Mouse (Mus musculus) heart, embryonic 12.5 days (tissue): ENCODE data around the gene 2210016F16Rik. TPM values are rescaled to one million over a fixed set of nuclear protein-coding genes. Genes with fewer than 3 reads are reported as not detected.
"Not testable (repeated sequence)": the region's sequence is repeated elsewhere in the genome, so short reads cannot be mapped to it uniquely, and the experiment has no call there.

Source experiments
- ATAC-seq: fragments of 200-750 bp; cut with Nextera tagmentation; 2 replicates; pipeline ENCODE4 v1.8.0; 2017; ENCODE audit warnings: moderate TSS enrichment, moderate library complexity; ENCODE audit not compliant: insufficient number of reproducible peaks, low FRiP score
- H3K27ac ChIP-seq: fragments of 300-500 bp; sonication (generic); 2 replicates; pipeline ENCODE4 v1.5.1; 2016; ENCODE audit warnings: mild to moderate bottlenecking, moderate library complexity; ENCODE audit not compliant: poor library complexity, severe bottlenecking
- H3K27me3 ChIP-seq: fragments of 300-500 bp; sonication (generic); replicated peaks from 2 replicates; pipeline ENCODE4 v1.6.1; 2016; ENCODE audit warnings: mild to moderate bottlenecking, moderate library complexity
- H3K36me3 ChIP-seq: fragments of 300-500 bp; sonication (generic); 2 replicates; pipeline ENCODE4 v1.6.1; 2016; ENCODE audit warnings: mild to moderate bottlenecking, moderate library complexity
- H3K4me1 ChIP-seq: fragments of 300-500 bp; sonication (generic); replicated peaks from 2 replicates; pipeline ENCODE4 v1.6.1; 2016; ENCODE audit warnings: mild to moderate bottlenecking
- H3K4me2 ChIP-seq: fragments of 300-500 bp; sonication (generic); 2 replicates; pipeline ENCODE4 v1.6.1; 2016; ENCODE audit warnings: mild to moderate bottlenecking, moderate library complexity
- H3K4me3 ChIP-seq: fragments of 300-500 bp; sonication (generic); 2 replicates; pipeline ENCODE4 v1.5.1; 2016; ENCODE audit warnings: mild to moderate bottlenecking
- H3K9ac ChIP-seq: fragments of 300-500 bp; sonication (generic); 2 replicates; pipeline ENCODE4 v1.6.1; 2016; ENCODE audit warnings: mild to moderate bottlenecking, moderate library complexity
- H3K9me3 ChIP-seq: fragments of 300-500 bp; sonication (generic); replicated peaks from 2 replicates; pipeline ENCODE4 v1.6.1; 2016; ENCODE audit warnings: mild to moderate bottlenecking, moderate library complexity
- WGBS: fragments of 180-500 bp; shearing (Covaris S2); methylation state at CpG from one replicate; pipeline ENCODE4 v1.1.7; 2016; 5-methylcytosine and 5-hydroxymethylcytosine counted together
- polyA plus RNA-seq: library from polyadenylated mRNA; unstranded; fragments of >200 nt; fragmentation: Nextera tagmentation; extraction: Ambion mirVana; gene quantifications from 2 replicates; pipeline ENCODE4 v1.2.1, GENCODE M21; 2016

2210016F16Rik gene
- polyA plus RNA-seq, 1 experiment from 2014 or later = 30.5 TPM

GRCm38 (mm10) chr13:58402003-58402743 lies 17.1 kb upstream of the 2210016F16Rik start, which contains the start of gene Rmi1:
TSS of gene Rmi1 (plus strand) at chr13:58402248.
- no peaks in the 10 kb centered on the region for H3K27me3 ChIP-seq
- no peaks in the 10 kb centered on the region for H3K9me3 ChIP-seq
- peak; percentile 95 for ATAC-seq

DNA sequence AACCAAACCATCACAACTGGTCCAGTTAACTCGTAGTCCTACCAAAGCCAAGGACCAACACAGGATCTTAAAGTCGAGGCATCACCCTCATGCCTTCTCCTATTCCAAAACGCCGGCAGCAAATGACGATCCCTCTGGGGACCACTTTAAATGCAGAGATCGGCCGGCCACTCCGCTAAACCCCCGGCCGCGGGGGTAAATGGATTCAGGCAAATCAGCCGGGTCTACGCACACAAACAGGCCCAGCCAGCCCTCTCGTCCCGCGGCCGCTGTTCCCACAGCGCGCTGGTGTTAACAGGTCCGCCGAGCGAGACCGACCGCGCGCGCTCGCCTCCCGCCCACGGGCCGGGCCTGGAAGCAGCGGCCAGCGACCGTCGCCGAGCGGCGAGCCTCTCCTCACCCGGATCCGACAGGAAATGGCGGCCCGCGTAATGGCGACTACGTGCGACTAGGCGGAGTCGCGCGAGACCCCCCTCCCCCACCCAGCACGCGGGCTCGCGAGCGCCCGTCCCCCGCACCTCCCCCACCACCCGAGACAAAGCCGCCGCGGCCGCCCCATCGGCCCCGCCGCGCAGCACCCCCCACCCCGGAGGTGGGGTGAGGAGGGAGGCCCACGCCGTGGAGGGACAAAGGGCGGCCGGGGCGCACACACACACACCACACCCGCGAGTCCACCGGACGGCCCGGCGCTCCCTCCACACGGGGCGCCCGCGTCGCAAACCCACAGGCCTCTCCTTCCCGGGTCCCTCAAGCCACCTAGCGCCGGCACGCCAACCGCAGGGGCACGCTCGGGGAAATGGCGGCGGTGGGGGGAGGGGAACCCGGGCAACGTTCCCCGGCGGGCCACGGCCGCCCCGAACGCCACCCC lies 16.3 kb upstream of the 2210016F16Rik start:
- peak overlapping the region; percentile 98 for H3K9ac ChIP-seq

More at GRCm38 (mm10) chr13:58402003-58402743, 17.1 kb upstream of the 2210016F16Rik start, which contains the start of gene Rmi1:
- under 1% methylated on average over 91 of the region's 91 CpGs for WGBS
- H3K4me1 ChIP-seq = peaks cover 6% of the 10 kb centered on the region; the same call in 1 of the 2 replicates
- H3K4me2 ChIP-seq = peak within 1 kb of the TSS; percentile 80
- H3K9ac ChIP-seq = peak within 1 kb of the TSS; percentile 98
- peak within 1 kb of the TSS; percentile 96 for H3K27ac ChIP-seq
- peak within 1 kb of the TSS; percentile 79 for H3K4me3 ChIP-seq
- H3K36me3 ChIP-seq = peaks cover 18% of the 10 kb centered on the region

GRCm38 (mm10) chr13:58400576-58400975 lies 15.6 kb upstream of the 2210016F16Rik start:
- ATAC-seq = no peak
- Histone ChIP-seq H3K36me3 (peaks cover 24% of the 10 kb centered on the region), H3K27me3 (no peaks in the 10 kb centered on the region), H3K4me1 (peaks cover 6% of the 10 kb centered on the region; the same call in 1 of the 2 replicates), H3K27ac (peak overlapping the region; percentile 96; the same call in 1 of the 2 replicates), H3K9ac (peak overlapping the region; percentile 98), H3K4me3 (peak overlapping the region; percentile 79), H3K4me2 (peak overlapping the region; percentile 80), H3K9me3 (no peaks in the 10 kb centered on the region)
- WGBS = 1% methylated on average over 11 of the region's 11 CpGs

More for the DNA sequence above, 16.3 kb upstream of the 2210016F16Rik start:
- Histone ChIP-seq H3K4me3 (peak overlapping the region; percentile 79), H3K4me2 (peak overlapping the region; percentile 80), H3K4me1 (peaks cover 6% of the 10 kb centered on the region; the same call in 1 of the 2 replicates), H3K27ac (peak overlapping the region; percentile 96), H3K36me3 (peaks cover 21% of the 10 kb centered on the region), H3K27me3 (no peaks in the 10 kb centered on the region), H3K9me3 (no peaks in the 10 kb centered on the region)
- WGBS = under 1% methylated on average over 81 of the region's 100 CpGs
- peak; percentile 56 for ATAC-seq

- Histone ChIP-seq H3K4me1 (peaks cover 4% of the 10 kb centered on the region; the same call in 1 of the 2 replicates), H3K27ac (no peak overlapping the region), H3K27me3 (no peaks in the 10 kb centered on the region), H3K36me3 (peaks cover 45% of the 10 kb centered on the region), H3K4me2 (no peak overlapping the region), H3K4me3 (no peak overlapping the region), H3K9me3 (no peaks in the 10 kb centered on the region), H3K9ac (no peak overlapping the region)
- no peak for ATAC-seq
- 91% methylated on average over 13 of the region's 13 CpGs for WGBS
These were observed 12.6 kb upstream of the 2210016F16Rik start for GRCm38 (mm10) chr13:58397651-58398050.

DNA sequence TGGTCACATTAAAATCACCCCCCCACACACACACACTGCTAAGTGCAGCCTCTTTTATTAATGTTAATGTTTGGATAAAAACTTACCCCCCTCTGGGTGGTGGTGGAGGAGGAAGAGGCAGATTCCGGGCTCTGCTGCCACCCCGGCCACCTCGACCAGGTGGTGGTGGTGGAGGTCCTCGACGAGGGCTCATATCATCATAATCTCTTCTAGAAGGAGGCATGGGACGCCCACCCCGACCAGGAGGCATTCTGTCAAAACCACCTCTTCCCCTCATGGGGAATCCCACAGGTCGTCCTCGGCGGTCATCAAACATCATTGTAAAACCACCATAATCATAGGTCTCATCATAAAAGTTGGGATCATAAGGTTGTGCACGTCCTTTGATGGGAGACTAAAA lies 9.4 kb upstream of the 2210016F16Rik start:
- WGBS = 84% methylated on average over 11 of the region's 11 CpGs
- H3K9ac ChIP-seq, H3K27ac ChIP-seq, H3K9me3 ChIP-seq, H3K4me3 ChIP-seq, H3K27me3 ChIP-seq, ATAC-seq, H3K4me2 ChIP-seq, H3K4me1 ChIP-seq: not testable (repeated sequence)
- H3K36me3 ChIP-seq = peaks cover 59% of the 10 kb centered on the region

DNA sequence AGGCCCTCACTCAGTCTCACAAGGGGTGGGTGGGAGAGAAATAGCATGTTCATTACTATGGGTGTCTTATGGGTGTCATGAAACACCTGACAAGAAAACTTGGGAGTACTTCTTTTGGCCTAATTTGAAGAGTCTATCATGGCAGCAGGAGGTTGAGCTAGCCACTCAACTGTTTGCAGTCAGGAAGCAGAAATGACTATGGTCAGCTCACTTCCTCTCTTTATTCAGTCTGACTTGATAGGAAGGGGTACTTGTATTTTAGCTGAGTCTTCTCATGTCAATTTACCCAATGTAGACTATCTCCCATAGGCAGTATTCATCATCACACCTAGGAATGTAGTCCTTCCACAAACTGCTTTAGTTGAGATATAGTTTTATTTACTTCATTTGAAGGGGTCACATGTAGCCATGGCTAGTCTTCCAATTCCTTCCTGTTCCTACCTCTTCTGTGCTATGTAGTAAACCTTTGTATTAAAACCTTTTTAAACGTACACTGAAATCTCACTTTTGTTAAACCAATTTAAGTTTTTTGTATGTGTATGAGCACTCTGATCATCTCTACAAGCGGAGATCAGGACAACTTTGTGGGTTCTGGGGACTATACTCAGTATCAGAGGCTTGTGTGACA lies 4.4 kb upstream of the 2210016F16Rik start:
- Histone ChIP-seq H3K36me3 (peaks cover 28% of the 10 kb centered on the region), H3K4me2 (no peak overlapping the region), H3K27ac (no peak overlapping the region), H3K27me3 (no peaks in the 10 kb centered on the region), H3K9ac (no peak overlapping the region), H3K4me1 (0 out of 2 replicates have a peak, but pooled peaks cover 5% of the 10 kb centered on the region), H3K9me3 (no peaks in the 10 kb centered on the region), H3K4me3 (no peak overlapping the region)
- no peak for ATAC-seq
- whole genome bisulfite sequencing = 87% methylated on average over 2 of the region's 2 CpGs

GRCm38 (mm10) chr13:58388379-58388778 lies 3.4 kb upstream of the 2210016F16Rik start:
- 42% methylated on average over 3 of the region's 3 CpGs for WGBS
- no peak overlapping the region for H3K27ac ChIP-seq
- no peaks in the 10 kb centered on the region for H3K9me3 ChIP-seq

DNA sequence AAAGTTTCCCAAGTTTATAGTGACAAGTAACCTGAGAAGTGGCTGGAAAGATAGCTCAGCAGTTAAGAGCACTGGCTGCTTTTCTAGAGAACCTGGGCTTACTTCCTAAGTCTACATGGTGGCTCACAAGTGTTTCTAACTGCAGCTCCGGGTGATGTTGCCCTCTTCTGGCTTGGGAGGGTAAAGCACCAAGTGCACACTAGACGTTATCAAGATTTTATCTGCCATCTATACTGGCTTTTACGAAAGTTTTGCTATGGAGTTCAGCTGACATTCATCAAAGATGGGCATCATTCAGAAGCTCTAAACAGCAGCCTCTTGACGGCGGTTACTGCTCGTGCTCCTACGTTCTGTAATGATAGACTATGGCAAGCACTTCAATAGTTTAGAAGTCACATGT lies 2.9 kb upstream of the 2210016F16Rik start:
- no peak overlapping the region for H3K4me3 ChIP-seq
- peaks cover 9% of the 10 kb centered on the region; the same call in 1 of the 2 replicates for H3K4me1 ChIP-seq
- no peak overlapping the region for H3K27ac ChIP-seq
- no peak overlapping the region for H3K9ac ChIP-seq
- H3K27me3 ChIP-seq = no peaks in the 10 kb centered on the region
- no peaks in the 10 kb centered on the region for H3K9me3 ChIP-seq
- ATAC-seq = 0 out of 2 replicates have a peak, but pooled peaks have one; percentile 43
- H3K36me3 ChIP-seq = peaks cover 22% of the 10 kb centered on the region
- H3K4me2 ChIP-seq = peak overlapping the region; percentile 16; the same call in 1 of the 2 replicates
- WGBS = 13% methylated on average over 7 of the region's 7 CpGs

More at GRCm38 (mm10) chr13:58388379-58388778, 3.4 kb upstream of the 2210016F16Rik start:
- Histone ChIP-seq H3K27me3 (no peaks in the 10 kb centered on the region), H3K4me2 (peak overlapping the region; percentile 16; the same call in 1 of the 2 replicates), H3K36me3 (peaks cover 21% of the 10 kb centered on the region), H3K4me1 (peaks cover 9% of the 10 kb centered on the region; the same call in 1 of the 2 replicates), H3K9ac (no peak overlapping the region), H3K4me3 (no peak overlapping the region)
- ATAC-seq = no peak

GRCm38 (mm10) chr13:58385547-58385920 lies 509 bp upstream of the 2210016F16Rik start:
- Histone ChIP-seq H3K9me3 (peaks cover 10% of the 10 kb centered on the region), H3K36me3 (peaks cover 33% of the 10 kb centered on the region), H3K4me3 (peak overlapping the region; percentile 95), H3K4me2 (peak overlapping the region; percentile 83), H3K27ac (peak overlapping the region; percentile 34; the same call in 1 of the 2 replicates), H3K9ac (peak overlapping the region; percentile 92), H3K4me1 (peaks cover 9% of the 10 kb centered on the region; the same call in 1 of the 2 replicates), H3K27me3 (no peaks in the 10 kb centered on the region)
- WGBS = 78% methylated on average over 7 of the region's 7 CpGs
- no peak for ATAC-seq

DNA sequence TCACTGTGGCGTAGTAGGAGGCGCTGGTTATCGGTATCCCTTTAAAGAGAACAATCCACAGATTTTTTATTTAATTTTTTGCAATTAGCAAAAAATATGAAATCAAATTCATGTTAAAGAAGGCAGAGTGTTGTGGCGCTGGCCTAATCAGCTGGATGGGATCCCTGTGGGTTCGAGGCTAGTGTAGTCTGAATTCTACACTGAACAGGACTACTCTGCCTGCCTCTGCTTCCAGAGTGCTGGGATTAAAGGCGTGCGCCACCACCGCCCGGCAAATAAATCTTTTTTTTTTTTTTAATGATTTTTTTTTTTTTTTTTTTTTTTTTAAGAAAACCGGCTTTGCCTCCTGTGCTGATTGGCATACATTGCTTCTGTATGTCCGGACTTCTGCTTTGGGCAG lies 654 bp downstream of the 2210016F16Rik start:
- H3K9me3 ChIP-seq = peaks cover 17% of the 10 kb centered on the region
- H3K27ac ChIP-seq = no peak overlapping the region
- H3K4me3 ChIP-seq = peak overlapping the region; percentile 95
- H3K9ac ChIP-seq = peak overlapping the region; percentile 92
- 0 out of 2 replicates have a peak, but pooled peaks have one; percentile 46 for ATAC-seq
- H3K4me2 ChIP-seq = peak overlapping the region; percentile 83
- 49% methylated on average over 11 of the region's 11 CpGs for WGBS
- peaks cover 34% of the 10 kb centered on the region for H3K36me3 ChIP-seq
- H3K4me1 ChIP-seq = peaks cover 9% of the 10 kb centered on the region; the same call in 1 of the 2 replicates
- no peaks in the 10 kb centered on the region for H3K27me3 ChIP-seq
